8 mouse cellular contexts compared by ENCODE assay signal in the genomic region with DNA sequence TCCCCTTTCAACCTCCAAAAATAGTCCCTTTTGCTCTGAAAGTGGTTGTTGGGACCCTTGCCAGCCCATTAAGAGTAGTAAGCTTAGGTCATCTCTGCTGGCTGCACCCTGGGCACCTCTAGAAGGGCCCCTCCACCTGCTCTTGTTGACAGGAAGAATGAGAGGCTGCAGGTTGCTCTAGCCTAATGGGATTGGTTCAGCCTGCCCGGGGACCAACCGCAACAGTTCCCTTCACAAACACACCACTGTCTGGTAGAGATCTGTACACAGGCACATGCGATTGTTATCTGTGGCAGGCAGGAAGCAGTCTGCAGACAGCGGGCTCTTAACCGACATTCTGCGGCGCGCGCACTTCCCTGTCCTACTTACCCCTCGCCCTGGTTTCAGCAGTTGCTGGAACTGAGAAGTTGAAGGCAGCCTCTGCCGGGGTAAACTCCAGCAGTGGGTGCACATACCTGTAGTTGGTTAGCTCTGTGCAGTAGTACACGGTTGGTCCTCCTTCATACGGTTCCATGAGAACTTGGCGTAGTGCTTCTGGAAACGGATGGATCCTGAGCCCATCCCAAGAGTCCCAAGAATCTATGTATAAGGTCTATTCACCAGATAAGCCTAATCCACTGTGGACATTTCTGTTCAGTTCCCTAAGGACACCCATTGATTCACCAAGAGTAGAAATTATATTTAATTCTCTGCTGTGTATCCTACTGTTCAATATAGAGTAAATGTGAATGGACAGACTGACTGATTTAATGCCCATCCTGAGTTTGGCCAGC. TPM values are rescaled to one million over a fixed set of nuclear protein-coding genes. Genes with fewer than 3 reads are reported as not detected.
A peak's percentile ranks its signal among the peaks of the same experiment; 100 is the strongest.
DNase-seq lines count a peak whose midpoint lies in the region; ATAC-seq and TF ChIP-seq lines count a peak whose summit lies in the region.

No protein-coding gene starts in this region.

- H3K27ac ChIP-seq in bone marrow macrophage, adult 2 months (ENCODE audit: insufficient read depth, low read depth, low read length) = peak overlapping the region; percentile 75
- H3K27ac ChIP-seq in heart, embryonic 16.5 days (ENCODE audit: low read length) = peak overlapping the region; percentile 92
- no peak overlapping the region for H3K27ac ChIP-seq in forebrain, embryonic 10.5 days

- intact Hi-C loops in left cerebral cortex, postnatal 14 days (cut with DNase I) = no loop called here
- intact Hi-C loops in left cerebral cortex, postnatal 4 days (cut with DNase I) = no loop called here

- TF ChIP-seq POLR2A in bone marrow macrophage, adult 2 months (IDR thresholded peaks at IDR 0.05; ENCODE audit: borderline replicate concordance, low read depth, low read length) = no peak

- H3K4me2 ChIP-seq in heart, embryonic 16.5 days (ENCODE audit: low read depth, low read length) = peak overlapping the region; percentile 61

- H3K9ac ChIP-seq in heart, embryonic 16.5 days (ENCODE audit: low read length) = peak overlapping the region; percentile 49

- DNase-seq in left cerebral cortex, postnatal 14 days (ENCODE audit: low spot score in 2 of 2) = peak; percentile 24 to 44
- DNase-seq in left cerebral cortex, postnatal 4 days = no peak
- peak; percentile 36 to 56 for DNase-seq in kidney, postnatal 4 days
- peak; percentile 6 to 28 for DNase-seq in monocyte, adult 2 months (ENCODE audit: low read depth in 1 of 2, low spot score in 2 of 2)
- peak; percentile 86 to 95 for DNase-seq in thymus, postnatal 36 days
- DNase-seq in forebrain, embryonic 10.5 days (ENCODE audit: extremely low spot score, low spot score) = no peak

- H3K36me3 ChIP-seq in heart, embryonic 16.5 days (ENCODE audit: control insufficient read depth, insufficient read depth) = no peaks in the 10 kb centered on the region
- H3K36me3 ChIP-seq in forebrain, embryonic 10.5 days (replicated peaks) = peaks cover 12% of the 10 kb centered on the region

- peaks cover 72% of the 10 kb centered on the region for H3K4me1 ChIP-seq in bone marrow macrophage, adult 2 months (ENCODE audit: control insufficient read depth, insufficient read depth, low read length)
- peaks cover 80% of the 10 kb centered on the region for H3K4me1 ChIP-seq in heart, embryonic 16.5 days (ENCODE audit: control insufficient read depth, insufficient read depth, low read length)
- peaks cover 56% of the 10 kb centered on the region for H3K4me1 ChIP-seq in forebrain, embryonic 10.5 days

- WGBS in heart, embryonic 16.5 days = 20% methylated on average over 15 of the region's 15 CpGs
- WGBS in forebrain, embryonic 10.5 days = 89% methylated on average over 15 of the region's 15 CpGs

- H3K4me3 ChIP-seq in bone marrow macrophage, adult 2 months (ENCODE audit: insufficient read depth, low read length) = peak overlapping the region; percentile 32
- peak overlapping the region; percentile 30 for H3K4me3 ChIP-seq in heart, embryonic 16.5 days (ENCODE audit: low read length)
- no peak overlapping the region for H3K4me3 ChIP-seq in forebrain, embryonic 10.5 days

- no peaks in the 10 kb centered on the region for H3K27me3 ChIP-seq in heart, embryonic 16.5 days (ENCODE audit: control insufficient read depth, insufficient read depth, low read length)
- no peaks in the 10 kb centered on the region for H3K27me3 ChIP-seq in forebrain, embryonic 10.5 days (ENCODE audit: poor library complexity, severe bottlenecking)

- TF ChIP-seq CTCF in bone marrow macrophage, adult 2 months (IDR thresholded peaks at IDR 0.05; ENCODE audit: low read depth, low read length) = no peak

- peak; percentile 84 for ATAC-seq in heart, embryonic 16.5 days (replicated peaks; ENCODE audit: extremely low read depth, insufficient read depth, low FRiP score)

- H3K9me3 ChIP-seq in heart, embryonic 16.5 days (replicated peaks; ENCODE audit: control insufficient read depth, low read length) = no peaks in the 10 kb centered on the region
- H3K9me3 ChIP-seq in forebrain, embryonic 10.5 days = no peaks in the 10 kb centered on the region

RNA-seq across cellular contexts. Expression of gene Ldhd, which starts 34.3 kb away (rescaled TPM):
- 1 to 10 TPM; 3.2 to 5.4 TPM for total RNA-seq in left cerebral cortex, postnatal 14 days (2021)
- 1 to 10 TPM in 1 of 2 experiments, under 1 TPM in 1; 0.54 to 1.1 TPM for total RNA-seq in left cerebral cortex, postnatal 4 days (2021)
- polyA plus RNA-seq in bone marrow macrophage, adult 2 months (2012; ENCODE audit: insufficient read depth, insufficient read length, missing spikeins) = 0.24 and 0.43 TPM in 2 replicates
- polyA plus RNA-seq in heart, embryonic 16.5 days (2015; fragmentation: Nextera tagmentation; extraction: Ambion mirVana) = 1.2 TPM in 2 replicates
- 0.14 TPM in 1 of 2 replicates, not detected in the other for polyA plus RNA-seq in forebrain, embryonic 10.5 days (2016; fragmentation: Nextera tagmentation; extraction: Ambion mirVana)

RNA-seq across cellular contexts. Expression of gene Zfp1, which starts 47.3 kb away (rescaled TPM):
- total RNA-seq in left cerebral cortex, postnatal 14 days (2021) = 10 to 100 TPM; 19.9 to 20.3 TPM
- total RNA-seq in left cerebral cortex, postnatal 4 days (2021) = 10 to 100 TPM; 23.0 to 25.0 TPM
- 7.0 and 8.4 TPM in 2 replicates for polyA plus RNA-seq in bone marrow macrophage, adult 2 months (2012; ENCODE audit: insufficient read depth, insufficient read length, missing spikeins)
- polyA plus RNA-seq in heart, embryonic 16.5 days (2015; fragmentation: Nextera tagmentation; extraction: Ambion mirVana) = 15.5 and 16.7 TPM in 2 replicates
- polyA plus RNA-seq in forebrain, embryonic 10.5 days (2016; fragmentation: Nextera tagmentation; extraction: Ambion mirVana) = 23.0 and 24.3 TPM in 2 replicates

Comparison
In these comparisons a context has a peak if more than half of its experiments do, and no peak if none do; other contexts are left out.
1. DNase-seq: peak in left cerebral cortex, postnatal 14 days (2 of 2), kidney, postnatal 4 days (2 of 2), monocyte, adult 2 months (2 of 2) and thymus, postnatal 36 days (2 of 2); none in left cerebral cortex, postnatal 4 days (single experiment) and forebrain, embryonic 10.5 days (single experiment).